ENCODE assay signal across 9 mouse cellular contexts in genomic region chr8:110071600-110071999, GRCm38 (mm10). TPM values are rescaled to one million over a fixed set of nuclear protein-coding genes. Genes with fewer than 3 reads are reported as not detected.
DNase-seq lines count a peak whose midpoint lies in the region; ATAC-seq and TF ChIP-seq lines count a peak whose summit lies in the region.
"Had no signal": no experiment of that assay in that cellular context is flagged by ENCODE, and none has a peak within 500 bp of the region (broad histone marks: within the 10 kb centered on the region; RNA-seq: fewer than 3 reads in every experiment).

No protein-coding gene starts in this region.

- TF ChIP-seq CTCF in E14TG2a.4 (conservative IDR thresholded peaks at IDR 0.05; ENCODE audit: low read length): peak; percentile 82

- peaks cover 4% of the 10 kb centered on the region; the same call in 1 of the 2 replicates for H3K9me3 ChIP-seq in E14TG2a.4 (ENCODE audit: low read length)
- H3K9me3 ChIP-seq in forebrain, embryonic 14.5 days (replicated peaks; ENCODE audit: control insufficient read depth, low read length): no peaks in the 10 kb centered on the region
- H3K9me3 ChIP-seq: limb, embryonic 13.5 days had no signal

- H3K4me3 ChIP-seq in E14TG2a.4 (replicated peaks; ENCODE audit: low read length): no peak overlapping the region
- no peak overlapping the region for H3K4me3 ChIP-seq in forebrain, embryonic 14.5 days (ENCODE audit: low read depth, low read length)
- H3K4me3 ChIP-seq: limb, embryonic 13.5 days had no signal

- ATAC-seq in cerebellum, adult (ENCODE audit: insufficient number of reproducible peaks, low FRiP score, low TSS enrichment): peak; percentile 75
- no peak for ATAC-seq in forebrain, embryonic 14.5 days

- no peak overlapping the region for H3K4me2 ChIP-seq in forebrain, embryonic 14.5 days (ENCODE audit: low read length)
- H3K4me2 ChIP-seq: limb, embryonic 13.5 days had no signal

- H3K27ac ChIP-seq in forebrain, embryonic 14.5 days (ENCODE audit: low read depth, low read length): no peak overlapping the region
- H3K27ac ChIP-seq: limb, embryonic 13.5 days had no signal

- peak; percentile 20 for DNase-seq in gastrocnemius, adult 18-20 months (ENCODE audit: low spot score)
- no peak for DNase-seq in gastrocnemius, postnatal 25 days
- peak; percentile 88 for DNase-seq in forebrain, embryonic 14.5 days (ENCODE audit: low spot score)
- peak; percentile 58 for DNase-seq in kidney, postnatal 14 days
- DNase-seq in lung, adult 18-20 months: peak; percentile 34 to 40
- peak; percentile 74 for DNase-seq in right cerebral cortex, postnatal 14 days

- peaks cover 12% of the 10 kb centered on the region for H3K27me3 ChIP-seq in E14TG2a.4 (ENCODE audit: insufficient read depth, low read length)
- H3K27me3 ChIP-seq in forebrain, embryonic 14.5 days (replicated peaks; ENCODE audit: control insufficient read depth, insufficient read depth, low read length): no peaks in the 10 kb centered on the region

- no peaks in the 10 kb centered on the region for H3K36me3 ChIP-seq in E14TG2a.4 (ENCODE audit: insufficient read depth, low read length)
- no peaks in the 10 kb centered on the region for H3K36me3 ChIP-seq in forebrain, embryonic 14.5 days (ENCODE audit: control insufficient read depth, insufficient read depth, low read length)
- H3K36me3 ChIP-seq: limb, embryonic 13.5 days had no signal

- H3K9ac ChIP-seq in forebrain, embryonic 14.5 days (ENCODE audit: low read length): no peak overlapping the region
- H3K9ac ChIP-seq: limb, embryonic 13.5 days had no signal

- 14% methylated on average over 9 of the region's 9 CpGs for WGBS in forebrain, embryonic 14.5 days

- H3K4me1 ChIP-seq in E14TG2a.4 (replicated peaks; ENCODE audit: low read depth, low read length): no peaks in the 10 kb centered on the region
- H3K4me1 ChIP-seq in forebrain, embryonic 14.5 days (ENCODE audit: control insufficient read depth, insufficient read depth, low read length): no peaks in the 10 kb centered on the region
- H3K4me1 ChIP-seq: limb, embryonic 13.5 days had no signal

RNA-seq across cellular contexts. Expression of gene Zfp612, which starts 7.9 kb away (rescaled TPM):
- total RNA-seq in gastrocnemius, adult 18-20 months (2021): 1 to 10 TPM; 5.1 to 6.5 TPM
- total RNA-seq in gastrocnemius, postnatal 25 days (2021): 1 to 10 TPM; 5.7 to 7.2 TPM
- polyA plus RNA-seq in forebrain, embryonic 14.5 days (2014; fragmentation: Nextera tagmentation; extraction: Ambion mirVana): 16.4 and 17.4 TPM in 2 replicates

RNA-seq across cellular contexts. Expression of gene Gm21964, which starts 29.4 kb away (rescaled TPM):
- not detected for total RNA-seq in gastrocnemius, adult 18-20 months (2021)
- not detected for total RNA-seq in gastrocnemius, postnatal 25 days (2021)
- not detected in 2 replicates for polyA plus RNA-seq in forebrain, embryonic 14.5 days (2014; fragmentation: Nextera tagmentation; extraction: Ambion mirVana)
- polyA plus RNA-seq: limb, embryonic 13.5 days had no signal

RNA-seq across cellular contexts. Expression of gene Gm17720, which starts 31.0 kb away (rescaled TPM):
- total RNA-seq in gastrocnemius, adult 18-20 months (2021): not detected
- total RNA-seq in gastrocnemius, postnatal 25 days (2021): not detected
- not detected in 2 replicates for polyA plus RNA-seq in forebrain, embryonic 14.5 days (2014; fragmentation: Nextera tagmentation; extraction: Ambion mirVana)
- polyA plus RNA-seq: limb, embryonic 13.5 days had no signal

RNA-seq across cellular contexts. Expression of gene Chst4, which starts 32.1 kb away (rescaled TPM):
- not detected for total RNA-seq in gastrocnemius, adult 18-20 months (2021)
- total RNA-seq in gastrocnemius, postnatal 25 days (2021): not detected
- polyA plus RNA-seq in forebrain, embryonic 14.5 days (2014; fragmentation: Nextera tagmentation; extraction: Ambion mirVana): not detected in 2 replicates
- polyA plus RNA-seq: limb, embryonic 13.5 days had no signal
